Mouse (Mus musculus) heart, embryonic 15.5 days (tissue): ENCODE results near the gene Faap20. TPM values are rescaled to one million over a fixed set of nuclear protein-coding genes. Genes with fewer than 3 reads are reported as not detected.
"Not testable (repeated sequence)": the region's sequence is repeated elsewhere in the genome, so short reads cannot be mapped to it uniquely, and the experiment has no call there.

Experiments used
- ATAC-seq: fragments of 200-750 bp; cut with Nextera tagmentation; replicated peaks from 2 replicates; pipeline ENCODE4 v1.8.0; 2017; ENCODE audit warnings: low read depth, moderate TSS enrichment; ENCODE audit not compliant: insufficient number of reproducible peaks, insufficient read depth, low FRiP score
- H3K27ac ChIP-seq: fragments of 300-500 bp; sonication (generic); 2 replicates; pipeline ENCODE4 v1.5.1; 2015; ENCODE audit warnings: mild to moderate bottlenecking, inconsistent platforms
- H3K27me3 ChIP-seq: fragments of 300-500 bp; sonication (generic); 2 replicates; pipeline ENCODE4 v1.6.1; 2015; ENCODE audit warnings: inconsistent platforms
- H3K36me3 ChIP-seq: fragments of 300-500 bp; sonication (generic); 2 replicates; pipeline ENCODE4 v1.6.1; 2015; ENCODE audit warnings: mild to moderate bottlenecking, inconsistent platforms
- H3K4me1 ChIP-seq: fragments of 300-500 bp; sonication (generic); replicated peaks from 2 replicates; pipeline ENCODE4 v1.6.1; 2015; ENCODE audit warnings: inconsistent platforms
- H3K4me2 ChIP-seq: fragments of 300-500 bp; sonication (generic); 2 replicates; pipeline ENCODE4 v1.6.1; 2015; ENCODE audit warnings: inconsistent platforms, mild to moderate bottlenecking, moderate library complexity
- H3K4me3 ChIP-seq: fragments of 300-500 bp; sonication (generic); 2 replicates; pipeline ENCODE4 v1.5.1; 2015; ENCODE audit warnings: mild to moderate bottlenecking, inconsistent platforms
- H3K9ac ChIP-seq: fragments of 300-500 bp; sonication (generic); 2 replicates; pipeline ENCODE4 v1.6.1; 2015; ENCODE audit warnings: mild to moderate bottlenecking, inconsistent platforms
- H3K9me3 ChIP-seq: fragments of 300-500 bp; sonication (generic); replicated peaks from 2 replicates; pipeline ENCODE4 v1.6.1; 2016; ENCODE audit warnings: inconsistent platforms
- WGBS: fragments of 180-500 bp; shearing (Covaris S2); methylation state at CpG from one replicate; pipeline ENCODE4 v1.1.7; 2015; ENCODE audit warnings: mixed read lengths; 5-methylcytosine and 5-hydroxymethylcytosine counted together
- polyA plus RNA-seq: library from polyadenylated mRNA; unstranded; fragments of >200 nt; fragmentation: Nextera tagmentation; extraction: Ambion mirVana; gene quantifications from 2 replicates; pipeline ENCODE4 v1.2.1, GENCODE M21; 2015

Faap20 gene
- polyA plus RNA-seq, 1 experiment from 2014 or later = 64.7 TPM

DNA sequence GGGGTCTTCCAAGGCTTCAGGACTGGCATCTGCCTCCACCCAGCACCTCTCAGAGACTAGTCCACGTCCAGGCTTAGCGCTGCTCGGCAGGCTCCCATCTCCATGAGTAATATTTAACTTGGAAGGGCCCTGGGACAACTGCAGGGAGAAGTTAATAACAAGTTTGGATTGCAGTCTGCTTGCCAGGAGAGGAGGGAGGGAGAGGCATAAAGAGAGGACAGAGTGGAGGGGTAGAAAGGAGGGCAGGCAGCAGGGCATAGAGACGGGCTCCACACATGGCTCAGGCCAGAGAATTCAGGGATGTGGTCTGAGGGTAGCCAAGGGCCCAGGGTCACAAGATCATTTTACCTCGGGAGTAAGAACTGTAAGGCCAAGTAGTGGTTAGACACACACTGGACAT lies 11.3 kb upstream of the Faap20 start:
- H3K9ac ChIP-seq = no peak overlapping the region
- peak overlapping the region; percentile 63 for H3K27ac ChIP-seq
- no peaks in the 10 kb centered on the region for H3K36me3 ChIP-seq
- H3K4me1 ChIP-seq = peaks cover 63% of the 10 kb centered on the region
- 62% methylated on average over 5 of the region's 5 CpGs for WGBS
- no peak overlapping the region for H3K4me2 ChIP-seq
- no peaks in the 10 kb centered on the region for H3K27me3 ChIP-seq
- no peak overlapping the region for H3K4me3 ChIP-seq
- no peaks in the 10 kb centered on the region for H3K9me3 ChIP-seq
- no peak for ATAC-seq

DNA sequence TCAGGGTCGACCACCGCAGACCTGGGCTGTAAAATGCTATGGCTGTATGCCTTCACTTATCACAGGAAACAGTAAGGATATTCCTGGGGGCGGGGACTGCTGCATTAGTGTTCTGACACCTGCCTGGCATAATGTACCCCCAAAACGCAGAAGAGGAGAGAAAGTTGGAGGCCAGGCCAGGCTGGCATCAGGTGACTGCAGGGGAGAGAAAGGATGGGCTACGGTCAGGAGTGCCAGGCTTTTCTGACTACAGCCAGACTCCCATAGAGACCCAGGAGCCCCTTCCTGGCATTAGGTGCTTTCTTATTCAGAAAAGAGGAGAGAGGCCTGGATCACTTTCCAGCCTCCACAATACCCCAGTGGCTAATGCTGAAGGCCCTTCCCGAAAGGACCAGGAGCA lies 10.1 kb upstream of the Faap20 start:
- Histone ChIP-seq H3K4me2 (no peak overlapping the region), H3K9ac (no peak overlapping the region), H3K27me3 (no peaks in the 10 kb centered on the region), H3K27ac (no peak overlapping the region), H3K36me3 (no peaks in the 10 kb centered on the region), H3K4me1 (peaks cover 51% of the 10 kb centered on the region), H3K4me3 (no peak overlapping the region), H3K9me3 (no peaks in the 10 kb centered on the region)
- ATAC-seq = no peak
- WGBS = 67% methylated on average over 6 of the region's 6 CpGs

DNA sequence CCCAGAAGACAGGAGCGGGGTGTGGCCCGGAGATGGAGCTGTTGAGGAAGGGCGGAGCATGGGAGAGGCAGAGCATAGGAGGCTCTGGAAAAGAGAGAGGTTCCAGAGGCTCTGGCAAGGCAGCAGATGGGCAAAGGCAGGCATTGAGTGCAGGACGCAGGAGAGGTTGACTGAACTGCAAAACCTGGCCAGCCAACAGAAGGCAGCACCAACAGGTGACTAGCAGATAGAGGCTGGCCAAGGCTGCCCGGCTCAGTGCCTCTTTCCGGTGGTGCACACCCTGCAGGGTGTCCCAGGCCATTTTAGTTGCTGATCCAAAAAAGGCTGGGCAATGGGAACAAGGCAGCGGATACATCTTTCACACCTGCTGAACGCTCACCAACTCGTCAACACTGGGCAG lies 7.8 kb upstream of the Faap20 start:
- no peak for ATAC-seq
- no peak overlapping the region for H3K9ac ChIP-seq
- WGBS = 56% methylated on average over 9 of the region's 9 CpGs

DNA sequence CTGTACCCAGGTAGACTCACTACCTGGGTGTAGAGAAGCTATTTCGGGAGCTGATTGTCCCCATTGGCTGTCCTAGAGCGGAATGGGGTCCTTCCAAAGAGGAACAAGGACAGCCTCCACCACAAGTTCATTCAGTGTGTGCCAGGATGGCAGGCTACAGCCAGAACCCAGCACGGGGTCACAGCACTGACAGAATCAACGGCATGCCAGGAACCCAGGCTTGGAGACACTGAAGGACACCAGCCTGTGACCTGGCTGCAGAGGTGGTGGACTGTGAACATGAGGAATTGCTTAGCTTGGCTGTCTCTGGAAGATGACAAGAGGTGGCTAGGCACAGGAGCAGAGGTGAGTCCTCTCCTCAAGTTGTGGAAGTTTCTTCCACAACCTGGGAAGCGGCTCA lies 7.3 kb upstream of the Faap20 start:
- WGBS = 84% methylated on average over 5 of the region's 5 CpGs
- Histone ChIP-seq H3K9me3 (no peaks in the 10 kb centered on the region), H3K9ac (no peak overlapping the region), H3K4me1 (peaks cover 27% of the 10 kb centered on the region), H3K4me2 (no peak overlapping the region), H3K36me3 (no peaks in the 10 kb centered on the region), H3K4me3 (no peak overlapping the region), H3K27ac (no peak overlapping the region), H3K27me3 (no peaks in the 10 kb centered on the region)
- no peak for ATAC-seq

More for the DNA sequence above, 7.8 kb upstream of the Faap20 start:
- H3K4me1 ChIP-seq = peaks cover 32% of the 10 kb centered on the region
- no peaks in the 10 kb centered on the region for H3K9me3 ChIP-seq
- no peaks in the 10 kb centered on the region for H3K36me3 ChIP-seq
- no peak overlapping the region for H3K4me3 ChIP-seq
- no peak overlapping the region for H3K4me2 ChIP-seq
- no peaks in the 10 kb centered on the region for H3K27me3 ChIP-seq
- no peak overlapping the region for H3K27ac ChIP-seq

DNA sequence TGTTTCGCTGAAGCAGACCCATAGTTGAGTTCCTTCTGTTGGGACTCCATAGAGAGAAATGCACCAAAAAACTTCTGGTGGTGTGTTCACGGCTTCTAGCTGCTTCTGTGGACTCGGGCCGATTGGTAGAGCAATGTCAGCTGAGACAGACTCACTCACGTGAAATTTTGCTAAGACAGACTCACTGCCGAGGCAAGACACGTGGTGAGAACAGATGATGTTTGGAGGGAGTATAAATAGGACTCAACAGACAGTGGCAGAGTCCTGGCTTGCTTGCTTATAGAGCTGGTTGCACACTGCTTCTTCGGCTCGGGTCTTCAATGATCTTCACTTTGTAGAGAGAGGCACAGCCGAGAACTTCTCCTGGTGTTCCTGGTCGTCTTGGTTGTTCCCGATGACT lies 6.4 kb upstream of the Faap20 start:
- Histone ChIP-seq H3K27ac (no peak overlapping the region), H3K27me3 (no peaks in the 10 kb centered on the region), H3K36me3 (no peaks in the 10 kb centered on the region), H3K9me3 (no peaks in the 10 kb centered on the region), H3K9ac (no peak overlapping the region), H3K4me3 (no peak overlapping the region), H3K4me1 (peaks cover 19% of the 10 kb centered on the region), H3K4me2 (no peak overlapping the region)
- ATAC-seq = no peak
- WGBS = 83% methylated on average over 12 of the region's 12 CpGs

DNA sequence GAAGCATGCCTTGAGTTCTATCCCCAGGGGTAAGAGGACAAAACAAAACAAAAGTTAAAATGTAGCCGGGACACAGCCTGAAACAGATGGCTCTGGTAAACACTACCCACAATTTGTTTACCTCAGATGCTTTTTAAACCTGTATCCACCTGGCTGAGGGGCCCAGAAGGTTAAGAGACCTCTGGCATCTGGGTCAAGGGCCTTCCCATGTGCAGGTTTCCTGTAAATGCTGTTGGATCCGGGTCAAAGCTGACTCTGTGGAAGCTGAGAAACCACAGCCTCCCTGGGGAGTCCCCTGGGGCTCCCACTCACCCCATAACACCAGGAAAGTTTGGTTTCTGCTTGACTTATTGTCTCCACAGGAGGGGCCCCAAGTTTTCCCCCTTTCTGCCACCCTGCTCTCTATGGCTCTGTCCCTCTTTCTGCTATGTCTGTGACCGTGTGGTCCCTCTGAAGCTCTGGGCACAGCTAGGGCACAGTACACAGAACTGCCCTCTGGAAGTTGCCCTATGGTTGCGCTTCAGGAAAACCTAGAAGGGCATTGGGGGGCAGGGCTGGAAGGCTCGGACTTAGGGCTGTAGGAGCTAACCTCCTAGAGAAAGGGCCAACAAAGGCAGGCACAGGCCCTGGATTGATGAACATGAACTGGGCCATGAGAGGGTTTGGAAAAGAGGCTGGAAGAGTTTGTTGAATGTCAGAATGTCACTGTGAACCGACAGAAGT lies 3.7 kb upstream of the Faap20 start:
- no peak for ATAC-seq
- Histone ChIP-seq H3K9me3 (no peaks in the 10 kb centered on the region), H3K27ac (no peak overlapping the region), H3K9ac (no peak overlapping the region), H3K4me1 (peaks cover 27% of the 10 kb centered on the region), H3K4me3 (no peak overlapping the region), H3K36me3 (no peaks in the 10 kb centered on the region), H3K4me2 (no peak overlapping the region), H3K27me3 (no peaks in the 10 kb centered on the region)
- WGBS = 60% methylated on average over 6 of the region's 6 CpGs

DNA sequence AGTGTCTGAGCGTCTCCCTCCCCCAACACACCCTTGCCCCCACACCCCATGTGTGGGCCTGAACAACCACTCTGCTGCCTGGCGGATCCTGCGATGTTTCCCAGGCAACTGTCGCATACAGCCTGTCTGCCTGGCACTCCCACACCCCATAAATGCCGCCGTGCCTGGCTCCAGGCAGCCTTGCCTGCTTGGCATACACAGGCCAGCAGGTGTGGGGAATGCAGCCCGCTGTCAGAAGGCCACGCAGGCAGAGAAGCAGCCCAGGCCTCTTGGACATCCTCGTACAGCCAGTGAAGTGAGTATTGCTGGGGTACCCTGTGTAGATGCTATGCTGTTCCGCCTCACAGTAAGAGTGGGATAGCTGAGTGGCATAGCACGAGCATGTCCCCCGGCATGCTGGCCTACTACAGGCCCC lies 2.9 kb upstream of the Faap20 start:
- 65% methylated on average over 12 of the region's 12 CpGs for WGBS
- Histone ChIP-seq H3K9me3 (no peaks in the 10 kb centered on the region), H3K27ac (no peak overlapping the region), H3K4me1 (peaks cover 30% of the 10 kb centered on the region), H3K9ac (no peak overlapping the region), H3K36me3 (no peaks in the 10 kb centered on the region), H3K27me3 (no peaks in the 10 kb centered on the region), H3K4me3 (no peak overlapping the region), H3K4me2 (no peak overlapping the region)
- ATAC-seq = no peak

DNA sequence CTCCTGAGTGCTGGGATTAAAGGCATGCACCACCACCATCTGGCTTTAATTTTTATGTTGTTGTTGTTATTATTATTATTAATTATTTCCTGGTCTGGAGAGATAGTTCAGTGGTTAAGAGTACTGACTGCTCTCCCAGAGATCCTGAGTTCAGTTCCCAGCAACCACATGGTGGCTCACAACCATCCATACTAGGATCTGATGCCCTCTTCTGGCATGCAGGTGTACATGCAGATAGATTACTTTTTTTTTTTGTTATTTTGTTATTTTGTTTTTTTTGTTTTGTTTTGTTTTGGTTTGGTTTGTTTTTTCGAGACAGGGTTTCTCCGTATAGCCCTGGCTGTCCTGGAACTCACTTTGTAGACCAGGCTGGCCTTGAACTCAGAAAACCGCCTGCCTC lies 1.5 kb upstream of the Faap20 start:
- H3K27me3 ChIP-seq, H3K27ac ChIP-seq, ATAC-seq, H3K36me3 ChIP-seq, H3K4me2 ChIP-seq, H3K9ac ChIP-seq, H3K4me3 ChIP-seq, H3K9me3 ChIP-seq: not testable (repeated sequence)
- 92% methylated on average over 3 of the region's 3 CpGs for whole genome bisulfite sequencing
- peaks cover 26% of the 10 kb centered on the region for H3K4me1 ChIP-seq

DNA sequence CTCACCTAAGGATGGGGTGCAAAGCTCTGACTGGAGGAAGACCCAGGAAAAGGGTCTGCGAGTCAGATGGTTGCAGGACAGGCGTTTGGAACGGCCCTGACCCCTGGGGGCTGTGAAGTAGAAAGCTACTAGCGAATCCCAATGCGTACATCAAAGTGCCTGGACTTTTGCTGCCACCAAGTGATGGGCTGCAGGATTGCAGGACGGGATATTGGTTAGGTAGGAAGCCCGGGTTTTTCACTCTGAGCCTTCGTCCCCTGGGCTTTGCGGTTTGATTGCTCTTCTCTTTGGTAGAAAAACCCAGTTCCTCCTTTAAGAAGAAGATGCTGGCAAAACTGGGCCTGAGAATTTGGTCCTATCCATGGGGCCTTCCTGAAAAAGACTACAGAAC lies 350 bp upstream of the Faap20 start:
- H3K9me3 ChIP-seq = no peaks in the 10 kb centered on the region
- H3K4me1 ChIP-seq = peaks cover 26% of the 10 kb centered on the region
- H3K4me2 ChIP-seq = peak overlapping the region; percentile 91
- no peaks in the 10 kb centered on the region for H3K36me3 ChIP-seq
- WGBS = 0% methylated on average over 9 of the region's 9 CpGs
- H3K27ac ChIP-seq = peak overlapping the region; percentile 98
- H3K9ac ChIP-seq = peak overlapping the region; percentile 76
- H3K4me3 ChIP-seq = peak overlapping the region; percentile 68
- no peaks in the 10 kb centered on the region for H3K27me3 ChIP-seq
- ATAC-seq = peak; percentile 68

DNA sequence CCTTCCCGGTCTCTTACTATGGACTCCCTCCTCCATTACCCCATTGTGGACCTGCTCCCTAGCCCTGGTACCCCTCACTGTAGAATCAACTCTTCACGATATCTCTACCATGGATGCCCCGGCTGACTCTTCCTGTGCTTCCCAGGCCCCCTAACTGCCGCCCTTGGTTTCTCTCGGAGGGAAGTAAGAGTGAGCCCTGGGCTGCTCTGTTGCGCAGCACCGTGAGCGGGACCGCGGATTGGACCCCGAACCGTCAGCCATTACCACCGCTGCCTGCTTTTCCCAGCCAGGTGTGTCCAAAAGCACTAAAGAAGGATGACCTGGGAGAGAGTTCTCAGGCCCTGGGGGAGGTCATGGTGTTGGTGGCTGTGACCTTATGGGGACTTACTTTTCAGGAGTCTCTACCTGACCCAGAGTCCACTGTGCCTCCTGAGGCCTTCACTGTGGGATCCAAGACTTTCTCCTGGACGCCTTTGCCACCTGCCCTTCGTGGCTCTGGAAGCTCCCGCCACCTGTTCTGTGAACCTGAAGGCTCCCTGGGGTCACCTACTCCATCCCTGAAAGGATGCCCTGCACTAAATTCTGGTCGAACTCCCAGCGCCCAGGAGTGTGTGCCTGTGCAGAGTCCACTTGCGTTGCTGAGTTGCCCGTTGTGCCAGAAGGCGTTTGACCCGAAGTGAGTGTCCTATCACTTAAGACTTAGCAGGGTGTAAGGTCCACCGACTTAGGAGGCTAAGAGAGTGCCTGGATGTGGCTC lies 937 bp downstream of the Faap20 start:
- Histone ChIP-seq H3K4me2 (peak overlapping the region; percentile 91), H3K27me3 (no peaks in the 10 kb centered on the region), H3K27ac (peak overlapping the region; percentile 98), H3K9me3 (no peaks in the 10 kb centered on the region), H3K9ac (peak overlapping the region; percentile 76), H3K4me1 (peaks cover 26% of the 10 kb centered on the region), H3K36me3 (no peaks in the 10 kb centered on the region), H3K4me3 (peak overlapping the region; percentile 68)
- ATAC-seq = peak; percentile 20
- 15% methylated on average over 23 of the region's 23 CpGs for WGBS

DNA sequence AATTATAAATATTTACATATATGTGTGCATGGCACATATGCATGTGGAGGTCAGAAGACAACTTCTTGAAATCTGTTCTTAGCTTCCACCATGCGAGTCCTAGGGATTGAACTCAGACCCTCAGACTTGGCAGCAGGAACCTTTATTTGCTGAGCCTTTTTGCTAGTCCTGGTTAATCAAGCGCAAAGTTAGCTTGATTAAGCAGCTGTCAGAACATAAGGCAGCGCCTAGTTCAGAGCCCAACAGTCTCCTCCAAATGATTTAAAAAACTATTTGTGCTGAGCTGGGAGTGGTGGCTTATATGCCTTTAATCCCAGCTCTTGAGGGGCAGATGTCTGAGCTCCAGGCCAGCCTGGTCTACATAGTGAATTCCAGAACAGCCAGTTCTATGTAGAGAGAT lies 1.5 kb downstream of the Faap20 start:
- H3K27ac ChIP-seq = no peak overlapping the region
- H3K27me3 ChIP-seq = no peaks in the 10 kb centered on the region
- peaks cover 1% of the 10 kb centered on the region; the same call in 1 of the 2 replicates for H3K36me3 ChIP-seq
- peak overlapping the region; percentile 91 for H3K4me2 ChIP-seq
- WGBS = 83% methylated on average over 3 of the region's 3 CpGs
- peak overlapping the region; percentile 68; the same call in 1 of the 2 replicates for H3K4me3 ChIP-seq
- H3K9me3 ChIP-seq = no peaks in the 10 kb centered on the region
- no peak overlapping the region for H3K9ac ChIP-seq
- H3K4me1 ChIP-seq = peaks cover 22% of the 10 kb centered on the region
- no peak for ATAC-seq

DNA sequence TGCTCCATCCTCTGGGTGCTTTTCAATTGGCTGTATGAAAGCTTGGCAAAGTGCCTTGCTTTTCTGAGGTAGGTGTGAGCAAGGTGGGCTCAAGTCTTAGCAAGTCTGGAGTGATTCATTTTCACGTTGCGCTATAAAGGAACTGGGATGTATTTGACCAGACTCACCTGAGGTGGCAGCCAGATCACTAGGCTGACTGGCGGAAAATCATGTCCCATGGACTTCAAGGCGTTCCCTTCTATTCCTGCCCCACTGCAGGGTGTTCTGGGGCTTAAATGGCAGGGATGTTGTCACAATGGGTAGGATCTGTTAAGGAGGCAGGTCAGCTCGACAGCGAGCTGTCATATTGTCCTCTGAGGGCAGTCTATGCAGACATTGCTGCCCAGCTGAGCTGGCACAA lies 2.7 kb downstream of the Faap20 start:
- no peak for ATAC-seq
- Histone ChIP-seq H3K27me3 (no peaks in the 10 kb centered on the region), H3K9me3 (no peaks in the 10 kb centered on the region), H3K36me3 (peaks cover 5% of the 10 kb centered on the region; the same call in 1 of the 2 replicates), H3K27ac (no peak overlapping the region), H3K4me3 (no peak overlapping the region), H3K4me1 (peaks cover 22% of the 10 kb centered on the region), H3K9ac (no peak overlapping the region), H3K4me2 (no peak overlapping the region)
- WGBS = 83% methylated on average over 6 of the region's 6 CpGs
